Mouse (Mus musculus): ENCODE measurements at regions not wholly inside any gene's neighbourhood (a gene's known extent, or its start where the extent isn't known, plus 50 kb on each side); places are given as distances from the start of the nearest gene placed in this dataset.

DNA sequence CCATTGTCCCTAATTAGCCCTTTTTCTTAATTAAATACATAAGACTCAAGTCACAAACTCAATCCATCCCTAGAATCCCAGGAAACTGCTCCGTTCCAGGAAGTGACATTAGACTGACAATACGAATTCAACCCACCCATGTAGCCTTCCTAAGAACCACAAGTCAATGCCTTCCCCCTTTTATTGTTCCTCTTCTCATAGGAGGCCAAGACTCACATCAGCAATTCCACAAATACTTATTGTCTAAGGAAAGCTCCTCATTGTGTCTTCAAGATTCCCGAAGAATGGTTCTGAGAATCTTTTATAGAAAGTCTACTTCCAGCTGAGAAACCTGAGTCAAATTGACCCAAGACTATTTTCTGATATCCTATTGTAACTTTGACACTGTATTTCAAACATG, 147.3 kb downstream of the Dmac1 start:
- H3K27ac ChIP-seq (ENCODE audit: low read depth, low read length) = no peak overlapping the region
- H3K4me3 ChIP-seq (ENCODE audit: low read depth, low read length) = no peak overlapping the region
- no peaks in the 10 kb centered on the region for H3K9me3 ChIP-seq (ENCODE audit: control insufficient read depth, low read length)
- H3K9ac ChIP-seq (ENCODE audit: low read length) = no peak overlapping the region
- H3K4me2 ChIP-seq (ENCODE audit: low read depth, low read length, severe bottlenecking) = no peak overlapping the region
- ATAC-seq (replicated peaks; ENCODE audit: low FRiP score) (no peak), DNase-seq (ENCODE audit: low spot score) (no peak)
- H3K27me3 ChIP-seq (ENCODE audit: control insufficient read depth, insufficient read depth, low read length) = no peaks in the 10 kb centered on the region
- no peaks in the 10 kb centered on the region for H3K36me3 ChIP-seq (ENCODE audit: control insufficient read depth, insufficient read depth, low read length)
- 86% methylated on average over 3 of the region's 3 CpGs for WGBS
- no peaks in the 10 kb centered on the region for H3K4me1 ChIP-seq (replicated peaks; ENCODE audit: control insufficient read depth, insufficient read depth, low read length)

DNA sequence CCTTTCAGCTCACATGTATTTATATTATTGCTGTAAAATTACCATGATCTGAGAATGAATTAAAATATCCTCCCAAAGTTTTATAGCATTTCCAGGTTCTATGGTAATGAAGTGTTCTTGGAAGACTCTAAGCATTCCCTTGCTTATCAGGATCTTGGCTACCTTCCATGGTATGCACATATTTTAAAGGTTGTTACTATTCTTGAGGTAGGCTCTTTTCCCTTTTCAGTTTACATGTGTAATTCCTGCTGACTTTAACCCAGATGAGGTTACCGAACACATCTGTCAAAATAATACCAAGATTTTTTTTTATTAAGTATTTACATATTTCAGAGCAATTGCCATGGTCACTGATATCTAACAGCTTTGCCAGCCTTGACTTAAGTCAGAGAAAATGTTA, 162.2 kb downstream of the Dmac1 start:
- no peak overlapping the region for H3K9ac ChIP-seq (ENCODE audit: low read length)
- WGBS = 86% methylated on average over 1 of the region's 1 CpGs
- H3K4me1 ChIP-seq (replicated peaks; ENCODE audit: control insufficient read depth, insufficient read depth, low read length) = no peaks in the 10 kb centered on the region
- H3K27me3 ChIP-seq (ENCODE audit: control insufficient read depth, insufficient read depth, low read length) = no peaks in the 10 kb centered on the region
- DNase-seq (ENCODE audit: low spot score) = no peak
- no peak overlapping the region for H3K4me3 ChIP-seq (ENCODE audit: low read depth, low read length)
- ATAC-seq (replicated peaks; ENCODE audit: low FRiP score) = no peak
- H3K27ac ChIP-seq (ENCODE audit: low read depth, low read length) = no peak overlapping the region
- no peak overlapping the region for H3K4me2 ChIP-seq (ENCODE audit: low read depth, low read length, severe bottlenecking)
- H3K9me3 ChIP-seq (ENCODE audit: control insufficient read depth, low read length) = no peaks in the 10 kb centered on the region
- H3K36me3 ChIP-seq (ENCODE audit: control insufficient read depth, insufficient read depth, low read length) = no peaks in the 10 kb centered on the region

DNA sequence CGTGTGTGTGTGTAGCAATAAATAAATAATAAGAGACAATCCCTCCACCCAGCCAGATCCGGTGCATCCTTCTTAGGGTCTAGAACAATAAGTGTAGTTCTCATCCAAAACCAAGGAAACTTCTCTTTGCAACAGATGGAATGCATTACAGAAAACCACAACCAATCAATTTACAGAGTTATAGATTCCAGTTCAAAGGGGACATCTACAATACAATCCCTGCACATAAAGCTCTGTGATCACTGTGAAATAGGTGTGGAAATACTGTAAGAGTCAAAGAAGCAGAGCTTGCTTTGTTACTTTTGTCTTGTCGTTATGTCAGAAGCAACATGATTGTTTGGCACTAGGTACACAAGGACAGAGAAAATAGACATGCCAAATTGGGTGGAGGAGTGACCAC, 162.8 kb downstream of the Dmac1 start:
- DNase-seq (ENCODE audit: low spot score) = no peak
- no peak overlapping the region for H3K4me3 ChIP-seq (ENCODE audit: low read depth, low read length)
- H3K36me3 ChIP-seq (ENCODE audit: control insufficient read depth, insufficient read depth, low read length) = no peaks in the 10 kb centered on the region
- no peaks in the 10 kb centered on the region for H3K4me1 ChIP-seq (replicated peaks; ENCODE audit: control insufficient read depth, insufficient read depth, low read length)
- WGBS = 78% methylated on average over 3 of the region's 3 CpGs
- no peak overlapping the region for H3K9ac ChIP-seq (ENCODE audit: low read length)
- ATAC-seq (replicated peaks; ENCODE audit: low FRiP score) = no peak
- H3K4me2 ChIP-seq (ENCODE audit: low read depth, low read length, severe bottlenecking) = no peak overlapping the region
- H3K27me3 ChIP-seq (ENCODE audit: control insufficient read depth, insufficient read depth, low read length) = no peaks in the 10 kb centered on the region
- H3K27ac ChIP-seq (ENCODE audit: low read depth, low read length) = no peak overlapping the region
- no peaks in the 10 kb centered on the region for H3K9me3 ChIP-seq (ENCODE audit: control insufficient read depth, low read length)

DNA sequence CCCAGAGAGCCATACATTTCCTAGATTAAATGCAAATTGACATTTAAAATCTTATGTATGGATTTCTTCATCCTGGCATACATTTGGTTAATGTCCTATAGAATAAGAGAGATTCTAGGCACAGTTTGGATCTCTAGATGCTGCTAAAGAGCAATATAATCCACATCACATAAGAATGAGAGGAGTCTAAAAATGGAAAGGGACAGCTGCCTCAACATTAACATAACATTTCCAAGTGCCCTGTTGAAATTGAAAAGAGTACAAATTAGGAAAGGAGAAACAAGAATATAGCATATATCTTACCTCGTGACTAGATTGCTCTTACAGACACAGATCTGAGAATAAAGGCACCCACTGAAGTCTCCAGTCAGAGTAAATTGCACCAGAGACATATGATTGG, 212.3 kb downstream of the Dmac1 start:
- no peak for ATAC-seq (replicated peaks; ENCODE audit: low FRiP score)
- Histone ChIP-seq H3K27me3 (ENCODE audit: control insufficient read depth, insufficient read depth, low read length) (no peaks in the 10 kb centered on the region), H3K9me3 (ENCODE audit: control insufficient read depth, low read length) (no peaks in the 10 kb centered on the region), H3K4me3 (ENCODE audit: low read depth, low read length) (no peak overlapping the region), H3K9ac (ENCODE audit: low read length) (no peak overlapping the region), H3K27ac (ENCODE audit: low read depth, low read length) (no peak overlapping the region), H3K4me2 (ENCODE audit: low read depth, low read length, severe bottlenecking) (no peak overlapping the region), H3K4me1 (replicated peaks; ENCODE audit: control insufficient read depth, insufficient read depth, low read length) (no peaks in the 10 kb centered on the region), H3K36me3 (ENCODE audit: control insufficient read depth, insufficient read depth, low read length) (no peaks in the 10 kb centered on the region)
- no peak for DNase-seq (ENCODE audit: low spot score)
- WGBS = 73% methylated on average over 1 of the region's 1 CpGs

DNA sequence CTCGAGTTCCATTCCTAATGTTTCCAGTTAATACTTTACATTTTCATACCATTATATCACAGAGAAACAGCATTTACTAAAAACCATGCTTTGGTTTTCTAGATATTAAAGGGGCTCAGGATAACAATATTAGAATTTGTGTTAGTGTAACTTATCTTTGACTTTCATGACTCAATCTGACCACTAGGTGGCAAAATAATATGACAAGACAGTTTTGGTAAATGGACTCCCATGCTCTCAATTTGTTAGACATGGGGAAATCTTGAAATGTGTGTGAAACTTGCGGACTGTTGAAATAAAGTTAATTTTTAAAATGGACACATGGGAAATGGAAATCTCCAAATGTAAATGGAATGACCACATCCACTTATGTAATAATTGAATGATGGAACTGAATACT, 214.8 kb downstream of the Dmac1 start:
- Histone ChIP-seq H3K4me3 (ENCODE audit: low read depth, low read length) (no peak overlapping the region), H3K27me3 (ENCODE audit: control insufficient read depth, insufficient read depth, low read length) (no peaks in the 10 kb centered on the region), H3K9ac (ENCODE audit: low read length) (no peak overlapping the region), H3K9me3 (ENCODE audit: control insufficient read depth, low read length) (no peaks in the 10 kb centered on the region), H3K4me1 (replicated peaks; ENCODE audit: control insufficient read depth, insufficient read depth, low read length) (no peaks in the 10 kb centered on the region), H3K27ac (ENCODE audit: low read depth, low read length) (no peak overlapping the region), H3K36me3 (ENCODE audit: control insufficient read depth, insufficient read depth, low read length) (no peaks in the 10 kb centered on the region), H3K4me2 (ENCODE audit: low read depth, low read length, severe bottlenecking) (no peak overlapping the region)
- no peak for DNase-seq (ENCODE audit: low spot score)
- 79% methylated on average over 2 of the region's 2 CpGs for WGBS
- ATAC-seq (replicated peaks; ENCODE audit: low FRiP score) = 0 out of 2 replicates have a peak, but pooled peaks have one; percentile 12

GRCm38 (mm10) chr4:75043510-75043909, 234.6 kb downstream of the Dmac1 start:
- Histone ChIP-seq H3K4me3 (ENCODE audit: low read depth, low read length) (no peak overlapping the region), H3K36me3 (ENCODE audit: control insufficient read depth, insufficient read depth, low read length) (no peaks in the 10 kb centered on the region), H3K9ac (ENCODE audit: low read length) (no peak overlapping the region), H3K4me1 (replicated peaks; ENCODE audit: control insufficient read depth, insufficient read depth, low read length) (no peaks in the 10 kb centered on the region), H3K27ac (ENCODE audit: low read depth, low read length) (no peak overlapping the region), H3K27me3 (ENCODE audit: control insufficient read depth, insufficient read depth, low read length) (no peaks in the 10 kb centered on the region), H3K9me3 (ENCODE audit: control insufficient read depth, low read length) (no peaks in the 10 kb centered on the region), H3K4me2 (ENCODE audit: low read depth, low read length, severe bottlenecking) (no peak overlapping the region)
- DNase-seq (ENCODE audit: low spot score) (no peak), ATAC-seq (replicated peaks; ENCODE audit: low FRiP score) (no peak)
- 88% methylated on average over 1 of the region's 1 CpGs for WGBS

GRCm38 (mm10) chr4:75042640-75043039, 235.5 kb downstream of the Dmac1 start:
- H3K27me3 ChIP-seq (ENCODE audit: control insufficient read depth, insufficient read depth, low read length) = no peaks in the 10 kb centered on the region
- no peaks in the 10 kb centered on the region for H3K4me1 ChIP-seq (replicated peaks; ENCODE audit: control insufficient read depth, insufficient read depth, low read length)
- no peak overlapping the region for H3K27ac ChIP-seq (ENCODE audit: low read depth, low read length)
- no peak overlapping the region for H3K4me3 ChIP-seq (ENCODE audit: low read depth, low read length)
- DNase-seq (ENCODE audit: low spot score) (no peak), ATAC-seq (replicated peaks; ENCODE audit: low FRiP score) (no peak)
- no peaks in the 10 kb centered on the region for H3K36me3 ChIP-seq (ENCODE audit: control insufficient read depth, insufficient read depth, low read length)
- no peak overlapping the region for H3K4me2 ChIP-seq (ENCODE audit: low read depth, low read length, severe bottlenecking)
- no peaks in the 10 kb centered on the region for H3K9me3 ChIP-seq (ENCODE audit: control insufficient read depth, low read length)
- 74% methylated on average over 1 of the region's 1 CpGs for whole genome bisulfite sequencing
- H3K9ac ChIP-seq (ENCODE audit: low read length) = no peak overlapping the region

DNA sequence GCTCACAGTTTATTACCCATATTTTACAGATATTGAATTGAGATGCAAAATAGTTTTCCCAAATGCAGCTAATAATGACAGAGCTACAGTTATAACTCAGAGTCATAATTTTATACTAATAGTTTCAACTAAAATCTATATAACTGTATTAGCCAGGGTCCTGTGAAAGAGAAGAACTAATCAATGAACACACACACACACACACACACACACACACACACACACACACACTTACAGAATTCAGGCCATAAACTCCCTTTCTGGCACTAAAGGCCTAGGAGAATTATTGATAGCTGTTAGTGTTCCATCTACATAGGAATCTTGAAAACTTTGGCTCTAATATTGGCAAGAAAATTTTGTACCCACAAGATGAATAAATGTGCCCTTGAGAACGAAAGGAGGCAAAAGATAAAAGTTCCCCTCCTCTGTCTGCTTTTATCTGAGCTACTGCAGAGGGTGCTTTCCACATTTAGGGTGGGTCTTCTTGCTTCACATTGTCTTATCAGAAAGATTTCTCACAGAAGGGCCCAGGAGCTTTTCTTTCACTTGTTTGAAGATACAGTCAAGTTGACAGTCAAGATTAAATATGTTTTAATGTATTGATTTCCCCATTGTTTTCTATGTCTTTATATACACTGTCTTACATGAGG, 236.1 kb downstream of the Dmac1 start:
- Histone ChIP-seq H3K4me1 (replicated peaks; ENCODE audit: control insufficient read depth, insufficient read depth, low read length) (no peaks in the 10 kb centered on the region), H3K4me2 (ENCODE audit: low read depth, low read length, severe bottlenecking) (no peak overlapping the region), H3K9ac (ENCODE audit: low read length) (no peak overlapping the region), H3K36me3 (ENCODE audit: control insufficient read depth, insufficient read depth, low read length) (no peaks in the 10 kb centered on the region), H3K27me3 (ENCODE audit: control insufficient read depth, insufficient read depth, low read length) (no peaks in the 10 kb centered on the region), H3K27ac (ENCODE audit: low read depth, low read length) (no peak overlapping the region), H3K9me3 (ENCODE audit: control insufficient read depth, low read length) (no peaks in the 10 kb centered on the region), H3K4me3 (ENCODE audit: low read depth, low read length) (no peak overlapping the region)
- no peak for ATAC-seq (replicated peaks; ENCODE audit: low FRiP score)
- WGBS = 81% methylated on average over 1 of the region's 1 CpGs
- DNase-seq (ENCODE audit: low spot score) = no peak
